Mouse (Mus musculus) stomach, embryonic 16.5 days (tissue): ENCODE results near the gene Pfdn6. TPM values are rescaled to one million over a fixed set of nuclear protein-coding genes. Genes with fewer than 3 reads are reported as not detected.

Experiments
- ATAC-seq: fragments of 200-750 bp; cut with Nextera tagmentation; 2 replicates; pipeline ENCODE4 v1.8.0; 2017; ENCODE audit warnings: moderate number of reproducible peaks, moderate TSS enrichment; ENCODE audit not compliant: insufficient read depth, low FRiP score
- H3K27ac ChIP-seq: fragments of 300-500 bp; sonication (generic); 2 replicates; pipeline ENCODE4 v1.5.1; 2014; ENCODE audit warnings: low read length
- H3K27me3 ChIP-seq: fragments of 300-500 bp; sonication (generic); 2 replicates; pipeline ENCODE4 v1.6.1; 2014; ENCODE audit warnings: low read length, control low read depth, mixed read lengths; ENCODE audit not compliant: control insufficient read depth, insufficient read depth
- H3K36me3 ChIP-seq: fragments of 300-500 bp; sonication (generic); 2 replicates; pipeline ENCODE4 v1.6.1; 2014; ENCODE audit warnings: low read length; ENCODE audit not compliant: control insufficient read depth, insufficient read depth
- H3K4me1 ChIP-seq: fragments of 300-500 bp; sonication (generic); 2 replicates; pipeline ENCODE4 v1.6.1; 2014; ENCODE audit warnings: low read length, control low read depth, mixed read lengths; ENCODE audit not compliant: control insufficient read depth, insufficient read depth
- H3K4me2 ChIP-seq: fragments of 300-500 bp; sonication (generic); 2 replicates; pipeline ENCODE4 v1.6.1; 2014; ENCODE audit warnings: low read depth, low read length, mixed read lengths
- H3K4me3 ChIP-seq: fragments of 300-500 bp; sonication (generic); replicated peaks from 2 replicates; pipeline ENCODE4 v1.5.1; 2014; ENCODE audit warnings: mild to moderate bottlenecking, low read length
- H3K9ac ChIP-seq: fragments of 300-500 bp; sonication (generic); 2 replicates; pipeline ENCODE4 v1.6.1; 2014; ENCODE audit warnings: low read length
- H3K9me3 ChIP-seq: fragments of 300-500 bp; sonication (generic); replicated peaks from 2 replicates; pipeline ENCODE4 v1.6.1; 2016; ENCODE audit warnings: low read length, control low read depth; ENCODE audit not compliant: control insufficient read depth
- WGBS: fragments of 180-500 bp; shearing (Covaris S2); extraction: QIAGEN DNeasy Blood & Tissue Kit; methylation state at CpG from one replicate; pipeline ENCODE4 v1.1.7; 2014; 5-methylcytosine and 5-hydroxymethylcytosine counted together
- polyA plus RNA-seq: library from polyadenylated mRNA; unstranded; fragments of >200 nt; fragmentation: Nextera tagmentation; extraction: Ambion mirVana; gene quantifications from 2 replicates; pipeline ENCODE4 v1.2.1, GENCODE M21; 2015

The Pfdn6 gene
- polyA plus RNA-seq, 1 experiment from 2014 or later = 147 TPM

DNA sequence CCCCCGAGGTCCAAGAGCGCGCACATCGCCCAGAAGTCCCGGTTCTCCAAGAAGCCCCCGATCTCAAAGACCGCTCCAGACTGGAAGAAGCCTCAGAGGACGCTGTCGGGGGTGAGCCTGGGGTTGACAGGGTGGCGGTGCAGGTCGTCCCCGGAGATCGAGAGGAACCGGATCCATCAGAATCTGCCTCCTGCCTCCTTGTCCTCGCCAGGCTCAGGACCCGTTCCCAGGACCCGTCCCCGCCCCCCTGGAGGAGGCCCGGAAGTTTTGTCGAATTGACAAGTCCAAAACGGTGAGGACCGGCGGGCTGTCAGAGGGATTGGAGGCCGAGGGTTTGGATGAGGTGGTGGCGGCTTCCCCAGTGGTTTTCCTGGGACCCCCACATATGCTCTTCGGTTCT, 838 bp upstream of the Pfdn6 start:
- H3K4me3 ChIP-seq = peak overlapping the region; percentile 94
- peak overlapping the region; percentile 95 for H3K4me2 ChIP-seq
- peaks cover 16% of the 10 kb centered on the region for H3K4me1 ChIP-seq
- no peaks in the 10 kb centered on the region for H3K27me3 ChIP-seq
- 1% methylated on average over 26 of the region's 26 CpGs for WGBS
- H3K27ac ChIP-seq = no peak overlapping the region
- H3K36me3 ChIP-seq = peaks cover 5% of the 10 kb centered on the region; the same call in 1 of the 2 replicates
- H3K9me3 ChIP-seq = no peaks in the 10 kb centered on the region
- peak overlapping the region; percentile 92 for H3K9ac ChIP-seq
- ATAC-seq = no peak

- no peak overlapping the region for H3K9ac ChIP-seq
- peaks cover 16% of the 10 kb centered on the region for H3K4me1 ChIP-seq
- no peak overlapping the region for H3K4me3 ChIP-seq
- ATAC-seq = no peak
- no peaks in the 10 kb centered on the region for H3K27me3 ChIP-seq
- no peak overlapping the region for H3K27ac ChIP-seq
- peaks cover 12% of the 10 kb centered on the region; the same call in 1 of the 2 replicates for H3K36me3 ChIP-seq
- no peaks in the 10 kb centered on the region for H3K9me3 ChIP-seq
- 76% methylated on average over 11 of the region's 11 CpGs for WGBS
- H3K4me2 ChIP-seq = no peak overlapping the region
Measured at GRCm38 (mm10) chr17:33938783-33939182, 1.4 kb downstream of the Pfdn6 start.

DNA sequence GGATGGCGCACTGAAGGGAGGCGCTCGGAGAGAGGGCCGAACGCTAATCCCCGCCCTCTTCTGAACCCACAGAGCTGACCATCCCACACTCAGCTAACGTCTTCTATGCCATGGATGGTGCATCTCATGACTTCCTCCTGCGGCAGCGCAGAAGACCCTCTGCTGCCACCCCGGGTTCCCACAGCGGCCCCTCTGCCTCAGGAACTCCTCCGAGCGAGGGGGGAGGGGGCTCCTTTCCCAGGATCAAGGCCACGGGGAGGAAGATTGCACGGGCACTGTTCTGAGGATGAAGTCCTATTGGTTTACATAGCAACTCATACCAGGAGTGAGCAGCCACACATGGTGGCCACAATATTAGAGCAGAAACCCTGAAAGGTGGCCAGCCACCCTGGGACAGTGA, 3.1 kb downstream of the Pfdn6 start:
- no peak for ATAC-seq
- H3K36me3 ChIP-seq = 0 out of 2 replicates have a peak, but pooled peaks cover 8% of the 10 kb centered on the region
- no peak overlapping the region for H3K27ac ChIP-seq
- H3K9me3 ChIP-seq = no peaks in the 10 kb centered on the region
- no peak overlapping the region for H3K9ac ChIP-seq
- 81% methylated on average over 15 of the region's 15 CpGs for WGBS
- no peak overlapping the region for H3K4me3 ChIP-seq
- H3K4me2 ChIP-seq = no peak overlapping the region
- H3K4me1 ChIP-seq = peaks cover 16% of the 10 kb centered on the region
- H3K27me3 ChIP-seq = no peaks in the 10 kb centered on the region

DNA sequence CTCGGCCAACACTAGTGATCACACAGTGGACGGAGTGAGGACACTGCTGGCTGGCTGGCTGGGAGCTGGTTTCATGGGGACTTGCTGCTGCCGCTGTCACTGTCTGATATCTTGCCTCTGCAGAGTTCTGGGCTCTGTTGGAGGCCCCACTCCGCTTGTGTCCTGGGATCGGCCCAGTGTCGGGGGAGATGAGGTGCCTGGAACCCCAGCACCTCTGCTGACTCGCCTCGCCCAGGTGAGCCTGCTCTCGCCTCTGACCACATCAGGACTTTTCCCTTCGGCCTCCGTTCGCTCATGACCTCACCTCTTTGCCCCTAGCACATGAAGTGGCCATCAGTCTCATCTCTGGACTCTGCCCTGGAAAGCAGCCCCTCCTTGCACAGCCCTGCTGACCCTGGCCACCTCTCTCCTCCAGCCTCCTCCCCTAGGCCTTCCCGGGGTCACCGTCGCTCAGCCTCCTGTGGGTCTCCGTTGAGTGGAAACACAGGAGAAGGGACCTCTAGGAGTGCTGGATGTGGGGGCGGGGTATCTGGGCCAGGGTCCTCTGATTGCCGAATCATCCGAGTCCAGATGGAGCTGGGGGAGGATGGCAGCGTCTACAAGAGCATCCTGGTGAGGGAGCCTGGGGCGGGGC, 4.6 kb downstream of the Pfdn6 start:
- no peak for ATAC-seq
- Histone ChIP-seq H3K9ac (no peak overlapping the region), H3K27ac (no peak overlapping the region), H3K4me1 (peaks cover 19% of the 10 kb centered on the region), H3K27me3 (no peaks in the 10 kb centered on the region), H3K9me3 (no peaks in the 10 kb centered on the region), H3K4me3 (no peak overlapping the region), H3K4me2 (no peak overlapping the region), H3K36me3 (0 out of 2 replicates have a peak, but pooled peaks cover 8% of the 10 kb centered on the region)
- 82% methylated on average over 21 of the region's 21 CpGs for WGBS

GRCm38 (mm10) chr17:33932970-33933369, 7.2 kb downstream of the Pfdn6 start:
- H3K4me1 ChIP-seq = peaks cover 17% of the 10 kb centered on the region
- H3K27ac ChIP-seq = no peak overlapping the region
- H3K9me3 ChIP-seq = no peaks in the 10 kb centered on the region
- no peak overlapping the region for H3K9ac ChIP-seq
- no peak for ATAC-seq
- no peaks in the 10 kb centered on the region for H3K27me3 ChIP-seq
- no peak overlapping the region for H3K4me3 ChIP-seq
- WGBS = 91% methylated on average over 15 of the region's 15 CpGs
- 0 out of 2 replicates have a peak, but pooled peaks cover 8% of the 10 kb centered on the region for H3K36me3 ChIP-seq
- no peak overlapping the region for H3K4me2 ChIP-seq

DNA sequence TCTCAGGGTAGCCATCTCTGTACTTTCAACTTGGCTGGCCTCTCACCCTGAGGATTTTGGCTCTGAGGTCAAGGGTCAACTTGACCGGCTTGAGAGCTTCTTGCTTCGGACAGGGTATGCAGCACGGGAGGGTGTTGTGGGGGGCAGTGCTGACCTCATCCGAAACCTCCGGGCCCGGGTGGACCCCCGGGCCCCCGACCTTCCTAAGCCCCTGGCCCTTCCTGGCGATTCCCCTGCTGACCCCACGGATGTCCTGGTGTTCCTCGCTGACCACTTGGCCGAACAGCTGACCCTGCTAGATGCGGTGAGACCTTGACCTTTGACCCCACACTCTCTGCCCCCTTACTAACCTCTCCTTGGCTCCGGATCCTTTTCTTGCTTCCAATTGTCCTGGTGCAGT, 7.7 kb downstream of the Pfdn6 start:
- no peak overlapping the region for H3K4me2 ChIP-seq
- 85% methylated on average over 14 of the region's 14 CpGs for WGBS
- H3K36me3 ChIP-seq = 0 out of 2 replicates have a peak, but pooled peaks cover 8% of the 10 kb centered on the region
- H3K27ac ChIP-seq = no peak overlapping the region
- ATAC-seq = no peak
- H3K9me3 ChIP-seq = no peaks in the 10 kb centered on the region
- H3K4me1 ChIP-seq = peaks cover 19% of the 10 kb centered on the region
- H3K27me3 ChIP-seq = no peaks in the 10 kb centered on the region
- no peak overlapping the region for H3K4me3 ChIP-seq
- H3K9ac ChIP-seq = no peak overlapping the region

GRCm38 (mm10) chr17:33931947-33932346, 8.2 kb downstream of the Pfdn6 start:
- ATAC-seq = no peak
- H3K4me2 ChIP-seq = peak overlapping the region; percentile 68; the same call in 1 of the 2 replicates
- no peaks in the 10 kb centered on the region for H3K27me3 ChIP-seq
- no peaks in the 10 kb centered on the region for H3K9me3 ChIP-seq
- 0 out of 2 replicates have a peak, but pooled peaks cover 8% of the 10 kb centered on the region for H3K36me3 ChIP-seq
- peak overlapping the region; percentile 21; the same call in 1 of the 2 replicates for H3K9ac ChIP-seq
- H3K4me3 ChIP-seq = peak overlapping the region; percentile 63; the same call in 1 of the 2 replicates
- H3K4me1 ChIP-seq = peaks cover 19% of the 10 kb centered on the region
- H3K27ac ChIP-seq = no peak overlapping the region
- 94% methylated on average over 11 of the region's 11 CpGs for WGBS

DNA sequence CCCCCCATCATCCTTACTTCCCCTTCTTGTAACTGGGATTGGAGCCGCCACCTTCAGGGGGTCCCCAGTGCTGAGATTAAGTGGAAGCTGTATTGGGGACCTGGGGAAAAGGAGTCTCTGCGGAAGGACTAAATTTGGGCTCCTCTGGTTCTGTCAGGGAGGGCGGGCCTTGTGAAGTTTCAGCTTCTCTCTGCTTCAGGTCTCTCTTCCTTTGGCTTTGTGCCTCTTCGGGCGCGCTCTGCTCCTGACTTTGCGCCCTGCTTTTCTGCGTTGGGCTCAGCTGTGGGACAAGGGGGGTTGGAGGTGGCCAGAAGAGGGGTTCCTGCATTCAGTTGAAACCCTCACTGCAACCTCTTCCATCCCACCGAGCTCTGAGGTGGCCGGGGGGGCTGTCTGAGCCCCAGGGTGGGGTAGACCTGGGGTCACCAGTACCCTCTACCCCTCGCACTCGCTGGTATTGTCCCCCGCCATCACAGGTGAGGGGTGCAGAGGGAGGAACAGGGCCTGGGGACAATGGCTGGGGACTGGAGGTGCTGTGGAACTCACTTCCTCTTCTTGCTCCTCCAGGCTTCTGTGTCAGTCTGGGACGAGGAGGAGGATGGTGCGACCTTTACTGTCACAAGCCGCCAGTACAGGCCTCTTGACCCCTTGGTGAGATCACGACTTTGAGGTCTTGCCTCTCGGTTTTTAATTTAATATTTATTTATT, 8.8 kb downstream of the Pfdn6 start:
- ATAC-seq = no peak
- H3K4me2 ChIP-seq = peak overlapping the region; percentile 68
- H3K9ac ChIP-seq = peak overlapping the region; percentile 82
- WGBS = 36% methylated on average over 18 of the region's 18 CpGs
- peak overlapping the region; percentile 99 for H3K27ac ChIP-seq
- H3K4me3 ChIP-seq = peak overlapping the region; percentile 63
- no peaks in the 10 kb centered on the region for H3K9me3 ChIP-seq
- peaks cover 19% of the 10 kb centered on the region for H3K4me1 ChIP-seq
- no peaks in the 10 kb centered on the region for H3K27me3 ChIP-seq
- H3K36me3 ChIP-seq = 0 out of 2 replicates have a peak, but pooled peaks cover 8% of the 10 kb centered on the region
